Mouse (Mus musculus): ENCODE results near the gene Fmo2. TPM values are rescaled to one million over a fixed set of nuclear protein-coding genes. Genes with fewer than 3 reads are reported as not detected.

Gene Fmo2
- polyA plus RNA-seq, 1 experiment from 2014 or later = 0.15 TPM

Other genes starting within 250 kb of the Fmo2 start
- gene Myocos, start 240.5 kb downstream of the Fmo2 start, polyA plus RNA-seq (2016; fragmentation: Nextera tagmentation; extraction: Ambion mirVana) = not detected in 2 replicates
- 154 and 171 TPM in 2 replicates for gene Prrc2c, start 158.2 kb downstream of the Fmo2 start, polyA plus RNA-seq (2016; fragmentation: Nextera tagmentation; extraction: Ambion mirVana)
- 0.18 and 0.24 TPM in 2 replicates for gene Fmo4, start 84.8 kb downstream of the Fmo2 start, polyA plus RNA-seq (2016; fragmentation: Nextera tagmentation; extraction: Ambion mirVana)
- 25.0 and 26.9 TPM in 2 replicates for gene Fmo1, start 32.1 kb downstream of the Fmo2 start, polyA plus RNA-seq (2016; fragmentation: Nextera tagmentation; extraction: Ambion mirVana)
- gene Fmo6, start 38.8 kb upstream of the Fmo2 start, polyA plus RNA-seq (2016; fragmentation: Nextera tagmentation; extraction: Ambion mirVana) = not detected in 2 replicates
- not detected in 2 replicates for gene Fmo3, start 85.8 kb upstream of the Fmo2 start, polyA plus RNA-seq (2016; fragmentation: Nextera tagmentation; extraction: Ambion mirVana)
- gene Mroh9, start 186.9 kb upstream of the Fmo2 start, polyA plus RNA-seq (2016; fragmentation: Nextera tagmentation; extraction: Ambion mirVana) = not detected in 2 replicates

Measured in midbrain, embryonic 12.5 days (tissue).